In genomic region chr5:142876896-142877295, GRCm38 (mm10) we compare ENCODE assay signal across 11 mouse cellular contexts. TPM values are rescaled to one million over a fixed set of nuclear protein-coding genes. Genes with fewer than 3 reads are reported as not detected.
A peak's percentile ranks its signal among the peaks of the same experiment; 100 is the strongest.
DNase-seq lines count a peak whose midpoint lies in the region; ATAC-seq and TF ChIP-seq lines count a peak whose summit lies in the region.
"Had no signal": no experiment of that assay in that cellular context is flagged by ENCODE, and none has a peak within 500 bp of the region (broad histone marks: within the 10 kb centered on the region; RNA-seq: fewer than 3 reads in every experiment).

No protein-coding gene starts in this region.

- peaks cover 29% of the 10 kb centered on the region for H3K4me1 ChIP-seq in midbrain, embryonic 10.5 days
- H3K4me1 ChIP-seq in midbrain, postnatal 0 days (ENCODE audit: insufficient read depth, low read length): no peaks in the 10 kb centered on the region; the same call in 1 of the 2 replicates
- H3K4me1 ChIP-seq in embryonic facial prominence, embryonic 10.5 days: peaks cover 28% of the 10 kb centered on the region
- peaks cover 40% of the 10 kb centered on the region for H3K4me1 ChIP-seq in forebrain, embryonic 16.5 days (replicated peaks; ENCODE audit: control insufficient read depth, insufficient read depth, low read length)

- TF ChIP-seq CTCF in midbrain, postnatal 0 days (IDR thresholded peaks at IDR 0.05): no peak

- H3K4me2 ChIP-seq in midbrain, postnatal 0 days (ENCODE audit: low read depth, low read length, poor library complexity, severe bottlenecking): no peak overlapping the region
- no peak overlapping the region for H3K4me2 ChIP-seq in forebrain, embryonic 16.5 days (ENCODE audit: low read length)
- H3K4me2 ChIP-seq: limb, embryonic 12.5 days; liver, embryonic 15.5 days had no signal

- DNase-seq in heart, adult 11 months: peak; percentile 88
- DNase-seq in heart, postnatal 10 days: no peak
- no peak for DNase-seq in midbrain, embryonic 10.5 days (ENCODE audit: low spot score)
- no peak for DNase-seq in midbrain, postnatal 0 days (ENCODE audit: low spot score)
- DNase-seq in embryonic facial prominence, embryonic 10.5 days (ENCODE audit: low spot score): no peak
- no peak for DNase-seq in spleen, postnatal 36 days (ENCODE audit: low spot score in 2 of 2)
- DNase-seq in adrenal gland, postnatal 4 days (ENCODE audit: low spot score in 2 of 2): no peak

- no peak overlapping the region for H3K9ac ChIP-seq in midbrain, postnatal 0 days (replicated peaks; ENCODE audit: low read length, poor library complexity, severe bottlenecking)
- no peak overlapping the region for H3K9ac ChIP-seq in forebrain, embryonic 16.5 days (replicated peaks; ENCODE audit: low read depth, low read length)
- H3K9ac ChIP-seq: limb, embryonic 12.5 days; liver, embryonic 15.5 days had no signal

- H3K27me3 ChIP-seq in midbrain, embryonic 10.5 days (ENCODE audit: low read depth, poor library complexity, severe bottlenecking): no peaks in the 10 kb centered on the region
- no peaks in the 10 kb centered on the region for H3K27me3 ChIP-seq in midbrain, postnatal 0 days (ENCODE audit: insufficient read depth, low read length)
- H3K27me3 ChIP-seq in embryonic facial prominence, embryonic 10.5 days (replicated peaks; ENCODE audit: low read depth, poor library complexity, severe bottlenecking): no peaks in the 10 kb centered on the region
- H3K27me3 ChIP-seq in forebrain, embryonic 16.5 days (replicated peaks; ENCODE audit: control insufficient read depth, insufficient read depth, low read length): no peaks in the 10 kb centered on the region
- H3K27me3 ChIP-seq: limb, embryonic 12.5 days; liver, embryonic 15.5 days; Patski had no signal

- 94% methylated on average over 5 of the region's 5 CpGs for WGBS in midbrain, embryonic 10.5 days
- WGBS in midbrain, postnatal 0 days: 81% methylated on average over 5 of the region's 5 CpGs
- WGBS in embryonic facial prominence, embryonic 10.5 days: 90% methylated on average over 5 of the region's 5 CpGs
- 65% methylated on average over 5 of the region's 5 CpGs for WGBS in forebrain, embryonic 16.5 days

- no peak overlapping the region for H3K4me3 ChIP-seq in midbrain, embryonic 10.5 days
- no peak overlapping the region for H3K4me3 ChIP-seq in midbrain, postnatal 0 days (ENCODE audit: low read depth, low read length)
- no peak overlapping the region for H3K4me3 ChIP-seq in embryonic facial prominence, embryonic 10.5 days
- no peak overlapping the region for H3K4me3 ChIP-seq in forebrain, embryonic 16.5 days (replicated peaks; ENCODE audit: low read length)
- H3K4me3 ChIP-seq: limb, embryonic 12.5 days; liver, embryonic 15.5 days had no signal

- H3K9me3 ChIP-seq in midbrain, embryonic 10.5 days (replicated peaks): 0 out of 2 replicates have a peak, but pooled peaks cover 6% of the 10 kb centered on the region
- H3K9me3 ChIP-seq in midbrain, postnatal 0 days (ENCODE audit: low read length): no peaks in the 10 kb centered on the region
- 0 out of 2 replicates have a peak, but pooled peaks cover 5% of the 10 kb centered on the region for H3K9me3 ChIP-seq in embryonic facial prominence, embryonic 10.5 days
- no peaks in the 10 kb centered on the region for H3K9me3 ChIP-seq in forebrain, embryonic 16.5 days (ENCODE audit: control insufficient read depth, low read length)
- H3K9me3 ChIP-seq: limb, embryonic 12.5 days; liver, embryonic 15.5 days had no signal

- H3K27ac ChIP-seq in midbrain, embryonic 10.5 days (replicated peaks): 0 out of 2 replicates have a peak overlapping the region, but pooled peaks have one; percentile 38
- no peak overlapping the region for H3K27ac ChIP-seq in midbrain, postnatal 0 days (ENCODE audit: low read depth, low read length)
- H3K27ac ChIP-seq in embryonic facial prominence, embryonic 10.5 days (replicated peaks): peak overlapping the region; percentile 52; the same call in 1 of the 2 replicates
- 0 out of 2 replicates have a peak overlapping the region, but pooled peaks have one; percentile 11 for H3K27ac ChIP-seq in forebrain, embryonic 16.5 days (ENCODE audit: low read length)
- H3K27ac ChIP-seq: liver, embryonic 15.5 days had no signal

- intact Hi-C loops in heart, postnatal 10 days (cut with DNase I): loop anchor here (1.0 to 5.0 kb wide), 4 partner anchors 56 to 154 kb away; no protein-coding TSS in a partner anchor

- no peak for ATAC-seq in midbrain, postnatal 0 days (ENCODE audit: low FRiP score)
- no peak for ATAC-seq in forebrain, embryonic 16.5 days

- H3K36me3 ChIP-seq in midbrain, embryonic 10.5 days: peaks cover 80% of the 10 kb centered on the region
- peaks cover 33% of the 10 kb centered on the region for H3K36me3 ChIP-seq in midbrain, postnatal 0 days (ENCODE audit: insufficient read depth, low read length)
- H3K36me3 ChIP-seq in embryonic facial prominence, embryonic 10.5 days (replicated peaks): peaks cover 91% of the 10 kb centered on the region
- H3K36me3 ChIP-seq in forebrain, embryonic 16.5 days (ENCODE audit: control insufficient read depth, insufficient read depth): 0 out of 2 replicates have a peak, but pooled peaks cover 2% of the 10 kb centered on the region

RNA-seq across cellular contexts. Expression of gene Fbxl18, which starts 18.3 kb away (rescaled TPM):
- 1 to 10 TPM; 8.8 to 9.2 TPM for total RNA-seq in heart, postnatal 10 days (2021)
- polyA plus RNA-seq in midbrain, embryonic 10.5 days (2016; fragmentation: Nextera tagmentation; extraction: Ambion mirVana): 23.4 and 24.6 TPM in 2 replicates
- total RNA-seq in midbrain, postnatal 0 days (2014; rRNA removed): 52.8 and 67.5 TPM in 2 replicates
- 25.5 and 27.5 TPM in 2 replicates for polyA plus RNA-seq in midbrain, postnatal 0 days (2015; fragmentation: Nextera tagmentation; extraction: Ambion mirVana)
- polyA plus RNA-seq in embryonic facial prominence, embryonic 10.5 days (2016; fragmentation: Nextera tagmentation; extraction: Ambion mirVana): 25.6 and 25.9 TPM in 2 replicates
- 29.5 and 31.4 TPM in 2 replicates for polyA plus RNA-seq in forebrain, embryonic 16.5 days (2015; fragmentation: Nextera tagmentation; extraction: Ambion mirVana)
- 10 to 100 TPM; 18.3 to 20.9 TPM for total RNA-seq in adrenal gland, postnatal 4 days (2021)

RNA-seq across cellular contexts. Expression of gene Actb, which starts 29.7 kb away (rescaled TPM):
- 1,000 to 10,000 TPM; 1,831 to 2,004 TPM for total RNA-seq in heart, postnatal 10 days (2021)
- 12,690 and 13,877 TPM in 2 replicates for polyA plus RNA-seq in midbrain, embryonic 10.5 days (2016; fragmentation: Nextera tagmentation; extraction: Ambion mirVana)
- total RNA-seq in midbrain, postnatal 0 days (2014; rRNA removed): 5,191 and 5,200 TPM in 2 replicates
- 15,915 and 17,004 TPM in 2 replicates for polyA plus RNA-seq in midbrain, postnatal 0 days (2015; fragmentation: Nextera tagmentation; extraction: Ambion mirVana)
- 15,960 and 16,856 TPM in 2 replicates for polyA plus RNA-seq in embryonic facial prominence, embryonic 10.5 days (2016; fragmentation: Nextera tagmentation; extraction: Ambion mirVana)
- 15,087 and 15,431 TPM in 2 replicates for polyA plus RNA-seq in forebrain, embryonic 16.5 days (2015; fragmentation: Nextera tagmentation; extraction: Ambion mirVana)
- total RNA-seq in adrenal gland, postnatal 4 days (2021): 1,000 to 10,000 TPM; 3,089 to 3,273 TPM

RNA-seq across cellular contexts. Expression of gene Tnrc18, which starts 59.4 kb away (rescaled TPM):
- total RNA-seq in heart, postnatal 10 days (2021): 10 to 100 TPM; 80.1 to 91.3 TPM
- 18.7 and 23.2 TPM in 2 replicates for polyA plus RNA-seq in midbrain, embryonic 10.5 days (2016; fragmentation: Nextera tagmentation; extraction: Ambion mirVana)
- total RNA-seq in midbrain, postnatal 0 days (2014; rRNA removed): 114 and 142 TPM in 2 replicates
- 17.4 and 19.4 TPM in 2 replicates for polyA plus RNA-seq in midbrain, postnatal 0 days (2015; fragmentation: Nextera tagmentation; extraction: Ambion mirVana)
- polyA plus RNA-seq in embryonic facial prominence, embryonic 10.5 days (2016; fragmentation: Nextera tagmentation; extraction: Ambion mirVana): 21.8 and 26.5 TPM in 2 replicates
- 34.8 and 40.4 TPM in 2 replicates for polyA plus RNA-seq in forebrain, embryonic 16.5 days (2015; fragmentation: Nextera tagmentation; extraction: Ambion mirVana)
- total RNA-seq in adrenal gland, postnatal 4 days (2021): 100 to 1,000 TPM; 149 to 153 TPM
